Mouse (Mus musculus) cortical plate, adult 2 months (tissue): ENCODE results near the gene Nxph4.

Experiments
- CTCF ChIP-seq: fragments of 200-500 bp; IDR thresholded peaks from 2 replicates; pipeline ENCODE4 v1.5.1; 2011; ENCODE audit warnings: mild to moderate bottlenecking, control low read depth, low read length; ENCODE audit not compliant: insufficient read depth; ENCODE audit errors: extremely low read depth
- POLR2A ChIP-seq: fragments of 200-500 bp; IDR thresholded peaks from 2 replicates; pipeline ENCODE4 v1.6.1; 2011; ENCODE audit warnings: mild to moderate bottlenecking, low read length, control low read depth; ENCODE audit not compliant: insufficient read depth; ENCODE audit errors: extremely low read depth

- TF ChIP-seq POLR2A, result no peak
- TF ChIP-seq CTCF, result no peak
Measured at GRCm38 (mm10) chr10:127496156-127496555, 38.2 kb downstream of the Nxph4 start.
